Mouse (Mus musculus): ENCODE results near the gene Rbm3. TPM values are rescaled to one million over a fixed set of nuclear protein-coding genes. Genes with fewer than 3 reads are reported as not detected.
A peak's percentile ranks its signal among the peaks of the same experiment; 100 is the strongest.

The Rbm3 gene
- polyA plus RNA-seq (2016; fragmentation: Nextera tagmentation; extraction: Ambion mirVana) = 351 and 363 TPM in 2 replicates

- no peaks in the 10 kb centered on the region for H3K27me3 ChIP-seq (replicated peaks)
- H3K9ac ChIP-seq = peak within 1 kb of the TSS; percentile 85
- H3K4me3 ChIP-seq = peak within 1 kb of the TSS; percentile 75
- ATAC-seq = peak; percentile 91
- H3K9me3 ChIP-seq (replicated peaks) = no peaks in the 10 kb centered on the region
- H3K27ac ChIP-seq = peak within 1 kb of the TSS; percentile 96
- WGBS (ENCODE audit: insufficient replicate concordance) = 11% methylated on average over 59 of the region's 65 CpGs
- H3K4me1 ChIP-seq = peaks cover 25% of the 10 kb centered on the region
- peaks cover 40% of the 10 kb centered on the region for H3K36me3 ChIP-seq
- peak within 1 kb of the TSS; percentile 89 for H3K4me2 ChIP-seq
Measured at GRCm38 (mm10) chrX:8145153-8145991, at the start of gene Rbm3. Gene Rbm3 (minus strand): TSS chrX:8145880.

- Histone ChIP-seq H3K4me1 (peaks cover 9% of the 10 kb centered on the region), H3K27ac (peak within 1 kb of the TSS; percentile 80), H3K9ac (peak within 1 kb of the TSS; percentile 82), H3K4me3 (peak within 1 kb of the TSS; percentile 73), H3K4me2 (peak within 1 kb of the TSS; percentile 79), H3K36me3 (0 out of 2 replicates have a peak, but pooled peaks cover 3% of the 10 kb centered on the region), H3K27me3 (replicated peaks) (no peaks in the 10 kb centered on the region), H3K9me3 (replicated peaks) (no peaks in the 10 kb centered on the region)
- 16% methylated on average over 10 of the region's 10 CpGs for WGBS (ENCODE audit: insufficient replicate concordance)
- peak; percentile 2; the same call in 1 of the 2 replicates for ATAC-seq
Measured at GRCm38 (mm10) chrX:8193419-8193723, 47.7 kb upstream of the Rbm3 start, which contains the start of gene Ebp. Gene Ebp (minus strand): TSS chrX:8193512.

- Histone ChIP-seq H3K4me2 (peak overlapping the region; percentile 79), H3K4me1 (peaks cover 9% of the 10 kb centered on the region), H3K9me3 (replicated peaks) (no peaks in the 10 kb centered on the region), H3K27me3 (replicated peaks) (no peaks in the 10 kb centered on the region), H3K4me3 (peak overlapping the region; percentile 73), H3K36me3 (0 out of 2 replicates have a peak, but pooled peaks cover 5% of the 10 kb centered on the region), H3K27ac (peak overlapping the region; percentile 80), H3K9ac (peak overlapping the region; percentile 82)
- peak; percentile 99 for ATAC-seq
- 7% methylated on average over 38 of the region's 38 CpGs for WGBS (ENCODE audit: insufficient replicate concordance)
Measured at GRCm38 (mm10) chrX:8192640-8193418, 47.1 kb upstream of the Rbm3 start.

GRCm38 (mm10) chrX:8192126-8192639 lies 46.5 kb upstream of the Rbm3 start:
- peaks cover 5% of the 10 kb centered on the region; the same call in 1 of the 2 replicates for H3K36me3 ChIP-seq
- H3K4me3 ChIP-seq = peak overlapping the region; percentile 73
- H3K4me2 ChIP-seq = peak overlapping the region; percentile 79
- 10% methylated on average over 10 of the region's 13 CpGs for WGBS (ENCODE audit: insufficient replicate concordance)
- no peak for ATAC-seq
- H3K9me3 ChIP-seq (replicated peaks) = no peaks in the 10 kb centered on the region
- no peaks in the 10 kb centered on the region for H3K27me3 ChIP-seq (replicated peaks)
- H3K4me1 ChIP-seq = peaks cover 9% of the 10 kb centered on the region
- peak overlapping the region; percentile 82 for H3K9ac ChIP-seq
- peak overlapping the region; percentile 80 for H3K27ac ChIP-seq

GRCm38 (mm10) chrX:8182871-8183540 lies 37.3 kb upstream of the Rbm3 start:
- Histone ChIP-seq H3K27ac (no peak overlapping the region), H3K4me2 (no peak overlapping the region), H3K9me3 (replicated peaks) (no peaks in the 10 kb centered on the region), H3K9ac (no peak overlapping the region), H3K4me3 (no peak overlapping the region), H3K4me1 (peaks cover 11% of the 10 kb centered on the region), H3K36me3 (peaks cover 22% of the 10 kb centered on the region), H3K27me3 (replicated peaks) (no peaks in the 10 kb centered on the region)
- 16% methylated on average over 7 of the region's 7 CpGs for WGBS (ENCODE audit: insufficient replicate concordance)
- ATAC-seq = no peak

GRCm38 (mm10) chrX:8179646-8180045 lies 34.0 kb upstream of the Rbm3 start:
- WGBS (ENCODE audit: insufficient replicate concordance) = 24% methylated on average over 5 of the region's 5 CpGs
- Histone ChIP-seq H3K27me3 (replicated peaks) (no peaks in the 10 kb centered on the region), H3K27ac (no peak overlapping the region), H3K4me2 (no peak overlapping the region), H3K9ac (no peak overlapping the region), H3K36me3 (no peaks in the 10 kb centered on the region), H3K4me3 (no peak overlapping the region), H3K9me3 (replicated peaks) (no peaks in the 10 kb centered on the region), H3K4me1 (peaks cover 16% of the 10 kb centered on the region)
- peak; percentile 26 for ATAC-seq

GRCm38 (mm10) chrX:8178871-8179270 lies 33.2 kb upstream of the Rbm3 start:
- Histone ChIP-seq H3K9ac (no peak overlapping the region), H3K9me3 (replicated peaks) (no peaks in the 10 kb centered on the region), H3K36me3 (no peaks in the 10 kb centered on the region), H3K27me3 (replicated peaks) (no peaks in the 10 kb centered on the region), H3K4me3 (no peak overlapping the region), H3K27ac (no peak overlapping the region), H3K4me2 (no peak overlapping the region), H3K4me1 (peaks cover 20% of the 10 kb centered on the region)
- ATAC-seq = no peak
- WGBS (ENCODE audit: insufficient replicate concordance) = 93% methylated on average over 2 of the region's 2 CpGs

GRCm38 (mm10) chrX:8175504-8176385 lies 30.1 kb upstream of the Rbm3 start, which contains the start of gene Tbc1d25:
Gene Tbc1d25 (minus strand): TSS chrX:8176181.
- Histone ChIP-seq H3K9ac (peak within 1 kb of the TSS; percentile 76), H3K4me1 (peaks cover 20% of the 10 kb centered on the region), H3K36me3 (peaks cover 7% of the 10 kb centered on the region; the same call in 1 of the 2 replicates), H3K9me3 (replicated peaks) (no peaks in the 10 kb centered on the region), H3K4me3 (peak within 1 kb of the TSS; percentile 66), H3K27ac (peak within 1 kb of the TSS; percentile 89), H3K4me2 (peak within 1 kb of the TSS; percentile 69), H3K27me3 (replicated peaks) (no peaks in the 10 kb centered on the region)
- WGBS (ENCODE audit: insufficient replicate concordance) = 6% methylated on average over 56 of the region's 56 CpGs
- peak; percentile 95 for ATAC-seq

- peak overlapping the region; percentile 76 for H3K9ac ChIP-seq
- H3K4me3 ChIP-seq = peak overlapping the region; percentile 66
- no peak for ATAC-seq
Measured at GRCm38 (mm10) chrX:8175169-8175503, 29.5 kb upstream of the Rbm3 start.

GRCm38 (mm10) chrX:8167716-8168647 lies 22.3 kb upstream of the Rbm3 start:
- H3K36me3 ChIP-seq = peaks cover 28% of the 10 kb centered on the region
- no peak overlapping the region for H3K27ac ChIP-seq
- H3K4me1 ChIP-seq = no peaks in the 10 kb centered on the region
- no peaks in the 10 kb centered on the region for H3K27me3 ChIP-seq (replicated peaks)
- no peak overlapping the region for H3K9ac ChIP-seq
- whole genome bisulfite sequencing (ENCODE audit: insufficient replicate concordance) = 74% methylated on average over 10 of the region's 10 CpGs
- no peak for ATAC-seq
- no peaks in the 10 kb centered on the region for H3K9me3 ChIP-seq (replicated peaks)
- H3K4me2 ChIP-seq = no peak overlapping the region
- H3K4me3 ChIP-seq = no peak overlapping the region

More at GRCm38 (mm10) chrX:8175169-8175503, 29.5 kb upstream of the Rbm3 start:
- 9% methylated on average over 4 of the region's 4 CpGs for WGBS (ENCODE audit: insufficient replicate concordance)
- Histone ChIP-seq H3K27ac (peak overlapping the region; percentile 89), H3K27me3 (replicated peaks) (no peaks in the 10 kb centered on the region), H3K36me3 (peaks cover 11% of the 10 kb centered on the region; the same call in 1 of the 2 replicates), H3K4me1 (peaks cover 19% of the 10 kb centered on the region), H3K4me2 (peak overlapping the region; percentile 69), H3K9me3 (replicated peaks) (no peaks in the 10 kb centered on the region)
